Mouse (Mus musculus): Measurements from ENCODE around the gene Pomc.
"Not testable (repeated sequence)": the region's sequence is repeated elsewhere in the genome, so short reads cannot be mapped to it uniquely, and the experiment has no call there.

Gene Pomc

GRCm38 (mm10) chr12:3954651-3955050, at the start of gene Pomc:
Gene Pomc (plus strand): TSS chr12:3954951.
- DNase-seq (ENCODE audit: low read depth, low spot score): no peak

GRCm38 (mm10) chr12:3905436-3905835, 49.3 kb upstream of the Pomc start:
- no peak for DNase-seq (ENCODE audit: low read depth, low spot score)

GRCm38 (mm10) chr12:3906308-3906707, 48.4 kb upstream of the Pomc start:
- DNase-seq (ENCODE audit: low read depth, low spot score): no peak

- DNase-seq (ENCODE audit: low read depth, low spot score): no peak
These were observed 47.7 kb upstream of the Pomc start for GRCm38 (mm10) chr12:3907008-3907407.

- DNase-seq (ENCODE audit: low read depth, low spot score): no peak
These were observed 47.3 kb upstream of the Pomc start for GRCm38 (mm10) chr12:3907418-3907817.

GRCm38 (mm10) chr12:3910466-3911093, 44.2 kb upstream of the Pomc start:
- DNase-seq (ENCODE audit: low read depth, low spot score): no peak

GRCm38 (mm10) chr12:3911831-3912348, 42.9 kb upstream of the Pomc start:
- DNase-seq (ENCODE audit: low read depth, low spot score): no peak

GRCm38 (mm10) chr12:3915852-3916251, 38.9 kb upstream of the Pomc start:
- DNase-seq (ENCODE audit: low read depth, low spot score): no peak

- DNase-seq (ENCODE audit: low read depth, low spot score): no peak
These were observed 36.9 kb upstream of the Pomc start for GRCm38 (mm10) chr12:3917668-3918341.

- DNase-seq (ENCODE audit: low read depth, low spot score): no peak
These were observed 36.2 kb upstream of the Pomc start for GRCm38 (mm10) chr12:3918577-3918976.

- DNase-seq (ENCODE audit: low read depth, low spot score): no peak
These were observed 35.3 kb upstream of the Pomc start for GRCm38 (mm10) chr12:3919423-3919822.

- peak; percentile 59 for DNase-seq (ENCODE audit: low read depth, low spot score)
These were observed 28.6 kb upstream of the Pomc start for GRCm38 (mm10) chr12:3926127-3926526.

GRCm38 (mm10) chr12:3928841-3929240, 25.9 kb upstream of the Pomc start:
- DNase-seq (ENCODE audit: low read depth, low spot score): no peak

- not testable (repeated sequence) for DNase-seq (ENCODE audit: low read depth, low spot score)
These were observed 24.5 kb upstream of the Pomc start for GRCm38 (mm10) chr12:3930090-3930865.

- DNase-seq (ENCODE audit: low read depth, low spot score): no peak
These were observed 12.7 kb upstream of the Pomc start for GRCm38 (mm10) chr12:3942026-3942425.

- DNase-seq (ENCODE audit: low read depth, low spot score): no peak
These were observed 10.2 kb upstream of the Pomc start for GRCm38 (mm10) chr12:3944454-3945073.

- DNase-seq (ENCODE audit: low read depth, low spot score): no peak
These were observed 7.2 kb upstream of the Pomc start for GRCm38 (mm10) chr12:3947503-3947902.

- peak; percentile 51 for DNase-seq (ENCODE audit: low read depth, low spot score)
These were observed 620 bp downstream of the Pomc start for GRCm38 (mm10) chr12:3955371-3955770.

- DNase-seq (ENCODE audit: low read depth, low spot score): peak; percentile 16
These were observed 1.6 kb downstream of the Pomc start for GRCm38 (mm10) chr12:3956351-3956750.

- DNase-seq (ENCODE audit: low read depth, low spot score): peak; percentile 89
These were observed 5.2 kb downstream of the Pomc start for GRCm38 (mm10) chr12:3959791-3960543.

GRCm38 (mm10) chr12:3960553-3960952, 5.8 kb downstream of the Pomc start:
- no peak for DNase-seq (ENCODE audit: low read depth, low spot score)
